Mouse (Mus musculus) kidney, embryonic 14.5 days (tissue): ENCODE results near the gene Arhgef19. TPM values are rescaled to one million over a fixed set of nuclear protein-coding genes. Genes with fewer than 3 reads are reported as not detected.

Experiments
- ATAC-seq: fragments of 200-750 bp; cut with Nextera tagmentation; 2 replicates; pipeline ENCODE4 v1.8.0; 2017; ENCODE audit warnings: moderate number of reproducible peaks, mild to moderate bottlenecking, moderate TSS enrichment, moderate library complexity; ENCODE audit not compliant: low FRiP score, low TSS enrichment
- H3K27ac ChIP-seq: fragments of 300-500 bp; sonication (generic); 2 replicates; pipeline ENCODE4 v1.5.1; 2014; ENCODE audit warnings: low read depth, mild to moderate bottlenecking, low read length, moderate library complexity, mixed read lengths
- H3K27me3 ChIP-seq: fragments of 300-500 bp; sonication (generic); 2 replicates; pipeline ENCODE4 v1.6.1; 2014; ENCODE audit warnings: mild to moderate bottlenecking, low read length; ENCODE audit not compliant: control insufficient read depth, insufficient read depth
- H3K36me3 ChIP-seq: fragments of 300-500 bp; sonication (generic); 2 replicates; pipeline ENCODE4 v1.6.1; 2014; ENCODE audit warnings: low read length, mixed read lengths; ENCODE audit not compliant: control insufficient read depth, insufficient read depth
- H3K4me1 ChIP-seq: fragments of 300-500 bp; sonication (generic); 2 replicates; pipeline ENCODE4 v1.6.1; 2014; ENCODE audit warnings: low read length, mixed read lengths; ENCODE audit not compliant: control insufficient read depth, insufficient read depth
- H3K4me2 ChIP-seq: fragments of 300-500 bp; sonication (generic); replicated peaks from 2 replicates; pipeline ENCODE4 v1.6.1; 2014; ENCODE audit warnings: low read depth, mild to moderate bottlenecking, low read length
- H3K4me3 ChIP-seq: fragments of 300-500 bp; sonication (generic); 2 replicates; pipeline ENCODE4 v1.5.1; 2014; ENCODE audit warnings: mild to moderate bottlenecking, low read length
- H3K9ac ChIP-seq: fragments of 300-500 bp; sonication (generic); 2 replicates; pipeline ENCODE4 v1.6.1; 2014; ENCODE audit warnings: low read depth, mild to moderate bottlenecking, low read length, moderate library complexity
- H3K9me3 ChIP-seq: fragments of 300-500 bp; sonication (generic); 2 replicates; pipeline ENCODE4 v1.6.1; 2016; ENCODE audit warnings: low read length; ENCODE audit not compliant: control insufficient read depth
- WGBS: fragments of 180-500 bp; shearing (Covaris S2); extraction: QIAGEN DNeasy Blood & Tissue Kit; methylation state at CpG from one replicate; pipeline ENCODE4 v1.1.7; 2014; 5-methylcytosine and 5-hydroxymethylcytosine counted together
- polyA plus RNA-seq: library from polyadenylated mRNA; unstranded; fragments of >200 nt; fragmentation: Nextera tagmentation; extraction: Ambion mirVana; gene quantifications from 2 replicates; pipeline ENCODE4 v1.2.1, GENCODE M21; 2014

Gene Arhgef19
- 6.8 and 7.4 TPM in 2 replicates for polyA plus RNA-seq

DNA sequence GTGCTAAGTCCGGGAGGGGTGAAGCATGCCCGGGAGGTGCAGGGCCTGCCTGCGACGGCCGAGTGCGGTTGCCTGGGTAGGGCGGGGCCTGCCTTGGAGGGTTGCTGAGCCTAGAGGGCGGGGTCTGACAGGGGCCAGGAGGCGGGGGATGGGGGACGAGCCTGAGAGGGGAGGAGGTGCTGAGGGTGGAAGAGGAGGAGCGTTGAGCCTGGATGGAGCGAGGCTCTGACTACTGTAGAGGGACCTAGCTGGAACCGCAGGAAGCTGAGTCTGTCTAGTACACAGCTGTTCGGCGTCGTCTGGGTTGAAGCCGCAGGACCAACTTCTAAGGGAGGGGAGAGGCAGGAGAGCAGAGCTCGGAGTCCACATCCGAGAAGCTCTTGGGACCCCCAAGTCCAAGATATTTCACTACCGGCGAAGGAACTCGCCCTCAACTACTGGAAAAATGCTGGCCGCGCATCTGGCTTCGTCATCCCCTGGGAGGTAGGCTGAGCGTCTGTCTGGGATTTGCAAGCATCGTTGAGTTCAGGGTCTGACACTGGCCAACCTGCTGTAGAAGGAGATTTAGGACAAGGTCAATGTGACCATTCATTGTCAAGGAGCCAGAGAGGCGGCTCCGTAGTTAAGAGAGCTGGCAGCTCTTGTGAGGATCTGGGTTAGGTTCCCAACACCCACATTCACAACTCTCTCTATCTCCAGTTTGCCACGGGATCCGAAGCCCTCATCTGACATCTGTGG, at the start of gene Arhgef19:
Gene Arhgef19 (plus strand): TSS at position 112 of the 738 bp plus-strand sequence.
- peak; percentile 94 for ATAC-seq
- Histone ChIP-seq H3K9me3 (no peaks in the 10 kb centered on the region), H3K4me1 (peaks cover 29% of the 10 kb centered on the region), H3K27ac (no peak within 1 kb of the TSS), H3K4me2 (peak within 1 kb of the TSS; percentile 75), H3K9ac (peak within 1 kb of the TSS; percentile 19; the same call in 1 of the 2 replicates), H3K4me3 (peak within 1 kb of the TSS; percentile 38), H3K36me3 (no peaks in the 10 kb centered on the region), H3K27me3 (peaks cover 31% of the 10 kb centered on the region; the same call in 1 of the 2 replicates)
- WGBS = 1% methylated on average over 30 of the region's 31 CpGs

DNA sequence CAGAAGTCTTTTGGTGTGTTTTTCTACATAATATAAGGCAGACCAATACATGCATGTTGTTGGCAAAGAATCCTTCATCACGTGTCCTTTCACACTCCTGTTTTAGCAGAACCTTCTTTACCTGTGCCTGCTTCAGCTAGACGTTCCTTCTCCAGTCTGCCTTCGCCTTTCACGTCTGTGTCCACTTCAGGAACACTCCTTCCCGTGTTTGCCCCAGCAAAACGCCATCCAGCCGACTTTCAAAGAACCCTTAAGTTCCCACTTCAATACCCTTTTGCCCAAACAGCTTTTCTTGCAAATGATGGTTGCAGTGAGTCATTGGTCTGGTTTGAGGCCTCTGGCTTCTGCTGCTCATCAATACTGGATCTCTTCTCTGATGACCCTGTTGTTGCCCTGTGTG, 48.0 kb upstream of the Arhgef19 start:
- no peak overlapping the region for H3K4me3 ChIP-seq
- H3K9me3 ChIP-seq = no peaks in the 10 kb centered on the region
- H3K4me1 ChIP-seq = no peaks in the 10 kb centered on the region
- no peak for ATAC-seq
- H3K4me2 ChIP-seq = no peak overlapping the region
- no peak overlapping the region for H3K9ac ChIP-seq
- WGBS = 93% methylated on average over 7 of the region's 7 CpGs
- H3K27me3 ChIP-seq = no peaks in the 10 kb centered on the region
- no peak overlapping the region for H3K27ac ChIP-seq
- peaks cover 34% of the 10 kb centered on the region for H3K36me3 ChIP-seq

DNA sequence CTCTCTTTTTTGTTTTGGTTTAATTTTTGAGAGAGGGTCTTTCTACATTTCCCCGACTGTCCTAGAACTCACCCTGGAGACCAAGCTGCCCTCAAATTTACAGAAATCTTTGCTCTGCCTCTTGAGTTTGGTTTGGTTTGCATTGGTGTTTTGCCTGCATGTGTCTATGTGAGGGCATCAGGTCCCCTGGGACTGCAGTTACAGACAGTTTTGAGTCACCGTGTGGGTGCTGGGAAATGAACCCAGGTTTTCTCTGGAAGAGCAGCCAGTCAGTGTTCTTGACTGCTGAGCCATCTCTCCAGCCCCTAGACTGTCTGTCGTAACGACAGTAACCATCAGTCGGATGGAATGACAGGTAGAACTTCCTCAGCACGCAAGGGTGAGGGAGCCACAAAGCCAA, 44.7 kb upstream of the Arhgef19 start:
- ATAC-seq = no peak
- WGBS = 94% methylated on average over 6 of the region's 6 CpGs
- Histone ChIP-seq H3K4me3 (no peak overlapping the region), H3K9ac (no peak overlapping the region), H3K4me1 (no peaks in the 10 kb centered on the region), H3K27ac (no peak overlapping the region), H3K27me3 (no peaks in the 10 kb centered on the region), H3K36me3 (peaks cover 57% of the 10 kb centered on the region), H3K9me3 (no peaks in the 10 kb centered on the region), H3K4me2 (no peak overlapping the region)

DNA sequence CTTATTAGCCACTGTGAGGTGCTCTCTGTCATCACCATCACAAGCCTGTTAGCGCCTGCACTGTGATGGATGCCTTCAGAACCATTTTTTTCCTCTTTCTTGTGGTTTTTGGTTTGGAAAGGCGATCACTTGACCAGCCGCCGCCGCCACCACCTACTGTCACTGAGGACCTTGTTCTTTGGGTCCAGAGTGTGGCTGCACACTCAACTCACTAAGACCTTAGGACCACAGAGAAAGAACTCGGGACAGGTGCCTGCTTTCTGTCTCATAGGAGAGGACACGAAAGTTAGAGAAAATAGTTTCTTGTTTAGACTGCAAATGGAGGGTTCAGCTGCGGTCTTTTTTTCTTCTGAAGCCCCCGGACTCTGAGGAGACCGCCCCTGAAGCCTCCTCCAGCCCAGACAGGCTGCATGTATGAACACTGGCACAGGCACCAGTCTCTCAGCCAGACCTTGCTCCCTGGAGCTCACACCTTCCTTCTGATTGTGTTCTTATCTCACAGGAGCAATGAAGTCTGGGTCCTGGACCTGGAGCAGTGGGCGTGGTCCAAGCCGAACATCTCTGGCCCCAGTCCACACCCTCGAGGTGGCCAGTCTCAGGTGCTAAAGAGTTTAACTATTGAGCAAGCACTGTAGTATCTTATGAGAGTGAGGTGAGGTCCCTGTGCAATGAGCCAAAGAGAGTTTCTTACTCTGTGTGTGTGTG, 42.2 kb upstream of the Arhgef19 start:
- 97% methylated on average over 13 of the region's 13 CpGs for WGBS
- Histone ChIP-seq H3K27me3 (no peaks in the 10 kb centered on the region), H3K9me3 (no peaks in the 10 kb centered on the region), H3K27ac (no peak overlapping the region), H3K9ac (no peak overlapping the region), H3K4me1 (no peaks in the 10 kb centered on the region), H3K4me3 (no peak overlapping the region), H3K36me3 (peaks cover 70% of the 10 kb centered on the region), H3K4me2 (no peak overlapping the region)
- ATAC-seq = no peak

DNA sequence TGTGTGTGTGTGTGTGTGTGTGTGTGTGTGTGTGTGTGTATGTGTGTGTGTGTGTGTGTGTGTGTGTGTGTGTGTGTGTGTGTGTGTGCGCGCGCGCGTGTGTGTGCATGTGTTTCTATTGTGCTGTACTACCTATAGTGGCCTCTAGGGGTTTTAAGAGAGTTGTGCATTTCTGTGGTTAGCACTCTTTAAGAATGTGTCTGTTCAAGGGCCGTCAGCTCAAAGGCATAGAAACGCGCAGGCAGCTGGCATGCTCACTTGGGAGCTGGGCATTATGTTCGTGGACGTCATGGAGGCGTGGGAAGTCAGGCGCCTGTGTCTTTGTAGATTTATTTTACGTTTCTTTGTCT, 41.6 kb upstream of the Arhgef19 start:
- H3K4me1 ChIP-seq = no peaks in the 10 kb centered on the region
- H3K27me3 ChIP-seq = no peaks in the 10 kb centered on the region
- H3K36me3 ChIP-seq = peaks cover 75% of the 10 kb centered on the region
- no peak overlapping the region for H3K4me2 ChIP-seq
- ATAC-seq = no peak
- H3K27ac ChIP-seq = no peak overlapping the region
- WGBS = 94% methylated on average over 13 of the region's 13 CpGs
- no peak overlapping the region for H3K4me3 ChIP-seq
- no peaks in the 10 kb centered on the region for H3K9me3 ChIP-seq
- no peak overlapping the region for H3K9ac ChIP-seq

DNA sequence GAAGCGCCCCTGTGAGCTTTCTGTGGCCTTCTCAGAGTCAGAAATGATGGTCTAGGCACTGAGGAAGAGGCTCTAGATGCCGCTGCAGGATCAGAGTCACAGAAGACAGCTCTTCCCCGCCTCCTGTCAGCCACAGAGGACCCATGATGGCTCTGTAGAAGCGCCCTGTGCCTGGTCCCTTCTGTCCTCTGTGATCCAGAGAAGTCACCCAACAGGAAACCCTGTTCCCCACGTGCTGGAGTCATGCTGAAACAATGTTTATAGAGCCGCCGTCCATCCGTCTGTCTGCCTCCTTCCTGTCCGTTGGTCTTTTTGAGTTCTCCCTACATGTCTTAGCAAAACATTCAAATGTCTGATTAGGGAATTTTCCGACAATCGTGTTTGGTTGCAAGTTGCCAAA, 38.4 kb upstream of the Arhgef19 start:
- H3K4me1 ChIP-seq = no peaks in the 10 kb centered on the region
- 74% methylated on average over 11 of the region's 11 CpGs for WGBS
- peaks cover 56% of the 10 kb centered on the region for H3K36me3 ChIP-seq
- H3K9ac ChIP-seq = no peak overlapping the region
- ATAC-seq = no peak
- H3K9me3 ChIP-seq = no peaks in the 10 kb centered on the region
- H3K27me3 ChIP-seq = no peaks in the 10 kb centered on the region
- H3K4me3 ChIP-seq = no peak overlapping the region
- H3K4me2 ChIP-seq = no peak overlapping the region
- H3K27ac ChIP-seq = no peak overlapping the region

DNA sequence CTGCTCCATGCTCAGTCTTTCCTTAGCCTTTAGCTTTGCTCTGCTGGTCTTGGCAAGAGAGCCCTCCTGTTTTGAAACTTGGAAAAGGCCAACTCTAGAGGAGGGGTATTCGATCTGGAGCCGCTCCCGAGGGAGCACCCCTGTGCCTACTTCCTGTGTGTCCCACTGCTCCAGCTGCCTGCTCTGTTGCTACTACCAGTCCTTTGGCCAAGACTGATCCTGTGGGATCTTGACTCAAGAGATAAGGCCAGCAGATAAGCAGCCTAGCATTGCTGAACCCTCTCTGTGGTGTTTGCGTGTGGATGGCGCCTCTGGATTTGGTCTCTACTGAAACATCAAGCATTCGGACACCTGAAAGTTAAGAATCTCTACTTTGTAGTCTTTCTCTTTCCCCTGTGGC, 37.1 kb upstream of the Arhgef19 start:
- Histone ChIP-seq H3K9me3 (no peaks in the 10 kb centered on the region), H3K27ac (no peak overlapping the region), H3K4me2 (no peak overlapping the region), H3K27me3 (no peaks in the 10 kb centered on the region), H3K9ac (no peak overlapping the region), H3K36me3 (peaks cover 47% of the 10 kb centered on the region), H3K4me1 (no peaks in the 10 kb centered on the region), H3K4me3 (no peak overlapping the region)
- 89% methylated on average over 6 of the region's 6 CpGs for WGBS
- no peak for ATAC-seq

DNA sequence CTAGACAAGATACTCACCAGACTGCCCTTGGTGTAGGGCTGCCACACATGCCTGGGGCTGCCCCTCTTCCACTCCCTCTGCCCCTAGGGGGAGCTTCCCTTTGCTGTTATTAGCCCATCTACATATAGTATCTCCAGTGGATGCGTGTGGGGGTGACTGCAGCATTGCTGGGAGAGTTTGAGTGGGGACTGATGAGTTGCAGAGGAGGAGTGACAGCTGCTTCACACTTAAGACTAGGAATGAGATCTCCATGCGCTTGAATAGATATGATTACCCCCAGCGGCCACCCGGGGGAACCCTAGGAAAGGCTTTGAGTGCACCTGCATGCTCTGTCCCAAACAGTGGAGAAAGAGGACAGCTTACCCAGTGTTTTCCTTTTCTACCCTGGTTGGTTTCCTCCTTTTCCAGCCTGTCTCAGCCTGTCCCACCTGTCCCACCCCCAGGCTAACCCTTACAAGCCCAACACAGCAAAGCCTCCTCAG, 34.7 kb upstream of the Arhgef19 start:
- no peaks in the 10 kb centered on the region for H3K9me3 ChIP-seq
- ATAC-seq = peak; percentile 52
- no peak overlapping the region for H3K9ac ChIP-seq
- 76% methylated on average over 4 of the region's 4 CpGs for WGBS
- H3K36me3 ChIP-seq = peaks cover 30% of the 10 kb centered on the region
- no peak overlapping the region for H3K4me2 ChIP-seq
- H3K4me1 ChIP-seq = no peaks in the 10 kb centered on the region
- no peak overlapping the region for H3K4me3 ChIP-seq
- H3K27me3 ChIP-seq = no peaks in the 10 kb centered on the region
- H3K27ac ChIP-seq = no peak overlapping the region

DNA sequence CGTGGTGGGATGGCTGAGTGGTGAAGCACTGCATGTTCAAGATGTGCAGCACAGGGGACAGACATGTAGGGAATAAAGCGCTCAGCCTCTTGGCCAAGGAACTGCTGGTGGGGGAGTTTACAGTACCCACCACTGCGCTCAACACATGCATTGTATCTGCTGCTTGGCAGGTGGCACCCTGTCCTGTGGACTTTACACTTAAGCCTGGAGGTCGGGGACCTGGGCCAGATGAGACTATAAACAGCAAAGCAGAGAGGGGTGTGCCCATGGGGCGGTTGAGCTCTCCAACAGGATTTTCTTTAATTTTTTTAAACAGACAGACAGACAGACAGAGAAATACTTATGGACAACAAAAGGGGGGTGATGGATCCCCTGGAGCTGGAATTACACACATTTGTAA, 32.2 kb upstream of the Arhgef19 start:
- WGBS = 90% methylated on average over 5 of the region's 5 CpGs
- Histone ChIP-seq H3K36me3 (peaks cover 7% of the 10 kb centered on the region; the same call in 1 of the 2 replicates), H3K27me3 (no peaks in the 10 kb centered on the region), H3K9me3 (no peaks in the 10 kb centered on the region), H3K4me3 (no peak overlapping the region), H3K9ac (no peak overlapping the region), H3K27ac (no peak overlapping the region), H3K4me1 (no peaks in the 10 kb centered on the region), H3K4me2 (no peak overlapping the region)
- no peak for ATAC-seq
